Mouse (Mus musculus) lung, embryonic 14.5 days (tissue): ENCODE results near the gene Vmp1. TPM values are rescaled to one million over a fixed set of nuclear protein-coding genes. Genes with fewer than 3 reads are reported as not detected.

Experiments used
- ATAC-seq: fragments of 200-750 bp; cut with Nextera tagmentation; 2 replicates; pipeline ENCODE4 v1.8.0; 2017; ENCODE audit warnings: mild to moderate bottlenecking, moderate TSS enrichment, moderate library complexity; ENCODE audit not compliant: insufficient read depth
- DNase-seq: peaks from one replicate; pipeline ENCODE4 v3.0.0-alpha.2; 2015
- H3K27ac ChIP-seq: fragments of 300-500 bp; sonication (generic); 2 replicates; pipeline ENCODE4 v1.5.1; 2014; ENCODE audit warnings: low read depth, mild to moderate bottlenecking, moderate library complexity
- H3K27me3 ChIP-seq: fragments of 300-500 bp; sonication (generic); 2 replicates; pipeline ENCODE4 v1.6.1; 2014; ENCODE audit warnings: low read length, control low read depth; ENCODE audit not compliant: insufficient read depth
- H3K36me3 ChIP-seq: fragments of 300-500 bp; sonication (generic); 2 replicates; pipeline ENCODE4 v1.6.1; 2014; ENCODE audit warnings: control low read depth; ENCODE audit not compliant: insufficient read depth
- H3K4me1 ChIP-seq: fragments of 300-500 bp; sonication (generic); 2 replicates; pipeline ENCODE4 v1.6.1; 2014; ENCODE audit warnings: antibody characterized with exemption, control low read depth; ENCODE audit not compliant: insufficient read depth
- H3K4me2 ChIP-seq: fragments of 300-500 bp; sonication (generic); 2 replicates; pipeline ENCODE4 v1.6.1; 2014; ENCODE audit warnings: mild to moderate bottlenecking
- H3K4me3 ChIP-seq: fragments of 300-500 bp; sonication (generic); 2 replicates; pipeline ENCODE4 v1.5.1; 2014; ENCODE audit warnings: low read depth, low read length
- H3K9ac ChIP-seq: fragments of 300-500 bp; sonication (generic); 2 replicates; pipeline ENCODE4 v1.6.1; 2014
- H3K9me3 ChIP-seq: fragments of 300-500 bp; sonication (generic); 2 replicates; pipeline ENCODE4 v1.6.1; 2016; ENCODE audit warnings: low read depth, low read length, control low read depth
- CTCF ChIP-seq: IDR thresholded peaks from 2 replicates; pipeline ENCODE4 v1.5.1; 2016; ENCODE audit warnings: antibody characterized with exemption, low read depth
- WGBS: fragments of 180-500 bp; shearing (Covaris S2); extraction: QIAGEN DNeasy Blood & Tissue Kit; methylation state at CpG from one replicate; pipeline ENCODE4 v1.1.7; 2014; 5-methylcytosine and 5-hydroxymethylcytosine counted together
- polyA plus RNA-seq: library from polyadenylated mRNA; unstranded; fragments of >200 nt; fragmentation: Nextera tagmentation; extraction: Ambion mirVana; gene quantifications from 2 replicates; pipeline ENCODE4 v1.2.1, GENCODE M21; 2014

The Vmp1 gene
- polyA plus RNA-seq, result 117 TPM in 2 replicates

DNA sequence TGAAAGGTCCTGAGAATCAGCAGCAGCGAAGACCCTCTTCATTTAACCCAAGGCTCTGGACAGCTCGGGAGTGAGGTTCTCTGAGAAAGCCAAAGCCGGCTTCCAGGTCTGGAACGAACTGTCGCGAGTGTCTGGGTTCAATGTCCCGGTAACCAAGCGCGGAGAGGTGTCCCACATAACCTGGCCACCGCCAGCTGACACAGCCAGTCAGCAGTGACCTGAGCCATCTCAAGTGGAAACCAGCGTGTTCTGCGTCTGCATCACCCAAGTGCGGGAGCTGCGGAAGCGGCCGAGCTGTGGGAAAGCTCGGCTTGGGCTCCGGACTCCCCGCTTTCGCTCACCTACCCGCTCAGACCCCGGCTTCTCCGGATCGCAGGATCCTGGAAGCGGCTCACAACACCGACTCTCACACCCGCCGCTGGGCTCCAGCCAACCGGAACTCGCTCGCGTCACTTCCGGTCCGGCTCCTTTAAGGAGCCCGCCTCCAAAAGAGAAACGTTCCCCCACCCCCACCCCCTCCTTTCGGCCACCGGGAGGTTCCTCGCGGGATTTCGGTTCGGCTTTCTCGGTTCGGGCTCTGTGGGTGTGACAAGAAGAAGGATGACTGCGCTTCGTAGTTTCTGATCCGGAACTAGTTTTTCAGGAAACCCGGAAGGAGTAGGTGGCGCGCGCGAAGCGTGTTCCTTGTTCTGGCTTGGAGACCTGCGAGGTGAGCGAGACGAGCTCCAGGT, at the start of gene Vmp1, which contains the start of gene Ptrh2:
TSS of gene Vmp1 (minus strand) at position 442 of the 731 bp plus-strand sequence.
TSS of gene Ptrh2 (plus strand) at position 591 of the 731 bp plus-strand sequence.
- Histone ChIP-seq H3K4me3 (peak within 1 kb of the TSS; percentile 89), H3K36me3 (peaks cover 6% of the 10 kb centered on the region; the same call in 1 of the 2 replicates), H3K4me2 (peak within 1 kb of the TSS; percentile 84), H3K27me3 (no peaks in the 10 kb centered on the region), H3K9ac (peak within 1 kb of the TSS; percentile 87), H3K4me1 (peaks cover 4% of the 10 kb centered on the region; the same call in 1 of the 2 replicates), H3K9me3 (no peaks in the 10 kb centered on the region), H3K27ac (peak within 1 kb of the TSS; percentile 92)
- DNase-seq (peak; percentile 98), ATAC-seq (peak; percentile 94)
- under 1% methylated on average over 56 of the region's 56 CpGs for WGBS
- TF ChIP-seq CTCF, result no peak

- WGBS, result 87% methylated on average over 2 of the region's 2 CpGs
- Histone ChIP-seq H3K4me2 (no peak overlapping the region), H3K27ac (peak overlapping the region; percentile 30; the same call in 1 of the 2 replicates), H3K36me3 (peaks cover 70% of the 10 kb centered on the region), H3K9ac (no peak overlapping the region), H3K9me3 (no peaks in the 10 kb centered on the region), H3K4me3 (no peak overlapping the region), H3K27me3 (no peaks in the 10 kb centered on the region), H3K4me1 (no peaks in the 10 kb centered on the region)
- ATAC-seq (no peak), DNase-seq (no peak)
- TF ChIP-seq CTCF, result no peak
Observed at GRCm38 (mm10) chr11:86731443-86731842, 47.8 kb upstream of the Vmp1 start.

DNA sequence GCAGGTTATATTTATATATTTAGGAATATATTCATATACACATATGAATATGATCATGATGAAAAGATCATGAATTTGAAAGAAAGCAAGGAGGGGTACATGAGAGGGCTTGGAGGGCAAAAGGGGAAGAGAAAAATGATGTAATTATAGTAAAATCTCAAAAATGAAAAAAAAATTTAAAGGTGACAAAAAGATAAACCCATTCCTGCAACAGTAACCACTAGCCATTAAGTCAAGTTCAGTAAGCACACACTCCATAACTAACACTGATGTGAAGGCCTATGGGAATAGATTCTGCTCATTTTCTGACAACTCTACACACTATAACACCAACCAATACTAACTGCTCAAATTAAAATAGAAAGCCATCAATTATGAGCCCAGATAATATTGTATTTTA, 42.0 kb upstream of the Vmp1 start:
- Histone ChIP-seq H3K4me3 (no peak overlapping the region), H3K36me3 (peaks cover 71% of the 10 kb centered on the region), H3K27me3 (no peaks in the 10 kb centered on the region), H3K27ac (no peak overlapping the region), H3K4me2 (no peak overlapping the region), H3K4me1 (no peaks in the 10 kb centered on the region), H3K9ac (no peak overlapping the region), H3K9me3 (no peaks in the 10 kb centered on the region)
- no peak for DNase-seq
- no peak for ATAC-seq
- no peak for TF ChIP-seq CTCF

- Histone ChIP-seq H3K4me3 (no peak overlapping the region), H3K36me3 (peaks cover 73% of the 10 kb centered on the region)
- ATAC-seq, result no peak
Observed at GRCm38 (mm10) chr11:86724982-86725381, 41.3 kb upstream of the Vmp1 start.

DNA sequence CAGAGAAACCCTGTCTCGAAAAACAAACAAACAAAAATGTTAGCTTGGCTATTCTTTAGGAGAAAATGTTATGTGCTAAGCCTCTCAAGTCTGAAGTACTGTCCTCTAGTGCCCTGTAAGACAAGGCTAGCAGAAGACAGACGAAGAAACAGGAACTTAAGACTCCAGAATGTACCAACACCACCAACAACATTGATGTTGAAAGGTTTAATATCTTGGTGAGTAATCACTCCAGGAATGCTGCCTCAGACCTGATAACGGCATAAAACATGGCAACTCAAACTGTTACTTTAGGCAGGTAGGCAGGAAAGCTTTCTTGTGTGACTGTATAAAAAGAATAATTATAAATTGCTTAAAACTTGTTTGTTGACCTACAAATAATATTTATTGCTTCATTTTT, 40.4 kb upstream of the Vmp1 start:
- 86% methylated on average over 3 of the region's 3 CpGs for WGBS
- no peak for TF ChIP-seq CTCF
- DNase-seq (no peak), ATAC-seq (no peak)
- Histone ChIP-seq H3K4me2 (no peak overlapping the region), H3K9me3 (no peaks in the 10 kb centered on the region), H3K27ac (no peak overlapping the region), H3K4me1 (no peaks in the 10 kb centered on the region), H3K36me3 (peaks cover 74% of the 10 kb centered on the region), H3K9ac (no peak overlapping the region), H3K27me3 (no peaks in the 10 kb centered on the region), H3K4me3 (no peak overlapping the region)

More at GRCm38 (mm10) chr11:86724982-86725381, 41.3 kb upstream of the Vmp1 start:
- Histone ChIP-seq H3K9ac (no peak overlapping the region), H3K4me2 (no peak overlapping the region), H3K4me1 (no peaks in the 10 kb centered on the region), H3K9me3 (no peaks in the 10 kb centered on the region), H3K27me3 (no peaks in the 10 kb centered on the region), H3K27ac (no peak overlapping the region)
- TF ChIP-seq CTCF, result no peak
- 64% methylated on average over 7 of the region's 7 CpGs for WGBS
- DNase-seq, result peak; percentile 43

GRCm38 (mm10) chr11:86719390-86719789, 35.8 kb upstream of the Vmp1 start:
- Histone ChIP-seq H3K4me1 (no peaks in the 10 kb centered on the region), H3K27me3 (no peaks in the 10 kb centered on the region), H3K9me3 (no peaks in the 10 kb centered on the region), H3K4me2 (no peak overlapping the region), H3K4me3 (no peak overlapping the region), H3K9ac (no peak overlapping the region), H3K36me3 (peaks cover 82% of the 10 kb centered on the region), H3K27ac (no peak overlapping the region)
- no peak for ATAC-seq
- no peak for TF ChIP-seq CTCF
- DNase-seq, result no peak
- 91% methylated on average over 8 of the region's 8 CpGs for WGBS

- no peak for TF ChIP-seq CTCF
- 77% methylated on average over 3 of the region's 3 CpGs for WGBS
- DNase-seq, result no peak
- H3K9me3 ChIP-seq, result no peaks in the 10 kb centered on the region
- H3K4me1 ChIP-seq, result no peaks in the 10 kb centered on the region
- ATAC-seq, result no peak
- no peaks in the 10 kb centered on the region for H3K27me3 ChIP-seq
- H3K4me3 ChIP-seq, result no peak overlapping the region
- H3K9ac ChIP-seq, result no peak overlapping the region
- H3K4me2 ChIP-seq, result no peak overlapping the region
- peaks cover 84% of the 10 kb centered on the region for H3K36me3 ChIP-seq
- H3K27ac ChIP-seq, result no peak overlapping the region
Observed at GRCm38 (mm10) chr11:86718369-86718768, 34.7 kb upstream of the Vmp1 start.
